Mouse (Mus musculus) embryonic facial prominence, embryonic 13.5 days (tissue): ENCODE data around the gene Sorl1. TPM values are rescaled to one million over a fixed set of nuclear protein-coding genes. Genes with fewer than 3 reads are reported as not detected.
A peak's percentile ranks its signal among the peaks of the same experiment; 100 is the strongest.

Experiments used
- ATAC-seq: fragments of 200-750 bp; cut with Nextera tagmentation; 2 replicates; pipeline ENCODE4 v1.8.0; 2017; ENCODE audit warnings: low read depth; ENCODE audit not compliant: insufficient number of reproducible peaks, insufficient read depth, low FRiP score, low TSS enrichment
- H3K27ac ChIP-seq: fragments of 300-500 bp; sonication (generic); 2 replicates; pipeline ENCODE4 v1.5.1; 2015; ENCODE audit warnings: moderate library complexity, mild to moderate bottlenecking, inconsistent platforms
- H3K27me3 ChIP-seq: fragments of 300-500 bp; sonication (generic); 2 replicates; pipeline ENCODE4 v1.6.1; 2015; ENCODE audit warnings: mild to moderate bottlenecking, inconsistent platforms
- H3K36me3 ChIP-seq: fragments of 300-500 bp; sonication (generic); 2 replicates; pipeline ENCODE4 v1.6.1; 2015; ENCODE audit warnings: mild to moderate bottlenecking, inconsistent platforms
- H3K4me1 ChIP-seq: fragments of 300-500 bp; sonication (generic); 2 replicates; pipeline ENCODE4 v1.6.1; 2015; ENCODE audit warnings: inconsistent platforms
- H3K4me2 ChIP-seq: fragments of 300-500 bp; sonication (generic); 2 replicates; pipeline ENCODE4 v1.6.1; 2015; ENCODE audit warnings: moderate library complexity, mild to moderate bottlenecking, inconsistent platforms
- H3K4me3 ChIP-seq: fragments of 300-500 bp; sonication (generic); 2 replicates; pipeline ENCODE4 v1.5.1; 2015; ENCODE audit warnings: mild to moderate bottlenecking, inconsistent platforms
- H3K9ac ChIP-seq: fragments of 300-500 bp; sonication (generic); 2 replicates; pipeline ENCODE4 v1.6.1; 2015; ENCODE audit warnings: mild to moderate bottlenecking, inconsistent platforms
- H3K9me3 ChIP-seq: fragments of 300-500 bp; sonication (generic); 2 replicates; pipeline ENCODE4 v1.6.1; 2016; ENCODE audit warnings: inconsistent platforms
- WGBS: fragments of 180-500 bp; shearing (Covaris S2); methylation state at CpG from one replicate; pipeline ENCODE4 v1.1.7; 2015; ENCODE audit warnings: mixed read lengths; 5-methylcytosine and 5-hydroxymethylcytosine counted together
- polyA plus RNA-seq: library from polyadenylated mRNA; unstranded; fragments of >200 nt; fragmentation: Nextera tagmentation; extraction: Ambion mirVana; gene quantifications from 2 replicates; pipeline ENCODE4 v1.2.1, GENCODE M21; 2015

The Sorl1 gene
- polyA plus RNA-seq, 1 experiment from 2014 or later, result 6.6 TPM

- H3K27me3 ChIP-seq, result 0 out of 2 replicates have a peak, but pooled peaks cover 3% of the 10 kb centered on the region
- 69% methylated on average over 10 of the region's 10 CpGs for WGBS
- no peak overlapping the region for H3K27ac ChIP-seq
- H3K4me2 ChIP-seq, result peak overlapping the region; percentile 95
- no peaks in the 10 kb centered on the region for H3K9me3 ChIP-seq
- H3K9ac ChIP-seq, result no peak overlapping the region
- ATAC-seq, result no peak
- H3K4me1 ChIP-seq, result peaks cover 38% of the 10 kb centered on the region
- H3K4me3 ChIP-seq, result 0 out of 2 replicates have a peak overlapping the region, but pooled peaks have one; percentile 2
- no peaks in the 10 kb centered on the region for H3K36me3 ChIP-seq
Observed at GRCm38 (mm10) chr9:42121631-42122354, 2.3 kb downstream of the Sorl1 start.

- no peak overlapping the region; the same call in 1 of the 2 replicates for H3K27ac ChIP-seq
- ATAC-seq, result no peak
- WGBS, result 66% methylated on average over 10 of the region's 10 CpGs
- no peak overlapping the region for H3K4me2 ChIP-seq
- H3K27me3 ChIP-seq, result no peaks in the 10 kb centered on the region
- peaks cover 34% of the 10 kb centered on the region for H3K4me1 ChIP-seq
- no peak overlapping the region for H3K9ac ChIP-seq
- no peak overlapping the region for H3K4me3 ChIP-seq
- H3K9me3 ChIP-seq, result no peaks in the 10 kb centered on the region
- H3K36me3 ChIP-seq, result no peaks in the 10 kb centered on the region
Observed at GRCm38 (mm10) chr9:42116418-42117056, 7.6 kb downstream of the Sorl1 start.

DNA sequence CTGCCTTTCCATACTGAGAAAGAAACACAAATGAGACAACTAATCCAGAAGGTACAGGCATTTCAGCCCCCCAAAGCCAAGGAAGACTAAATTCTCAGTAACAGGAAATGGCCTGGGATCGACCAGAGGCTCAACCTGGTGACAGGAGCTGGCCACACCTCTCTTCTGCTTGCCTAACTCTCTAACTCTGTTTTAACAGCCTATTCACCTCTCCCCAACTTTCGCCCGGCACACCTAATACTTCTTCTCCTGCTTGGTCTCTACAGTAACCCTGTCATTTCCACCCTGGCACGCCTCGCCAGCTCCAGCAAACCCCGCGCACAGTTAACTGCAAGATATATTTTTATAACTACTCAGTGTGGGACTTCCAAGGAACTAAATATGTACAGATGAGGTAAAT is 9.0 kb downstream of the Sorl1 start:
- no peaks in the 10 kb centered on the region for H3K27me3 ChIP-seq
- no peak for ATAC-seq
- H3K9me3 ChIP-seq, result no peaks in the 10 kb centered on the region
- no peaks in the 10 kb centered on the region for H3K36me3 ChIP-seq
- H3K9ac ChIP-seq, result no peak overlapping the region
- no peak overlapping the region for H3K4me3 ChIP-seq
- 52% methylated on average over 7 of the region's 7 CpGs for WGBS
- peaks cover 33% of the 10 kb centered on the region for H3K4me1 ChIP-seq
- no peak overlapping the region for H3K27ac ChIP-seq
- H3K4me2 ChIP-seq, result no peak overlapping the region

DNA sequence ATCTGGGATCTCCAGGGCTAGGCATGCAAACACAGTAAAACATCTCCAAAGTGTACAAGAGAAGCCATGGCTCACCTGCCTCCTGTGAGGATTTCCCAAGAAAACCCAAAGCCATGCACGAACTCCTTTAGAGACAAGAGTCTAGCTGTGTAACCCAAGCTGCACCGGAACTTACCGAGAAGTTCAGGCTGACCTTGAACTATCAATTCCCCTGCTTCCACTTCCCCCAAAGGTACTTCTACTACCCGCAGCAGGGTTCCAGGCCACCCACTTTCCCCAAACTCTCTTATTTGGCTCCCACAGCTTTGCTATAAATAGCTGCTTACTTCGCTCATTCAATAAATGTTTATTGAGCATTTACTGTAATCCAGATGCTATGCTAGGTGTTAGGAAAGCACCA is 10.8 kb downstream of the Sorl1 start:
- Histone ChIP-seq H3K36me3 (no peaks in the 10 kb centered on the region), H3K4me1 (peaks cover 44% of the 10 kb centered on the region), H3K27ac (no peak overlapping the region), H3K27me3 (no peaks in the 10 kb centered on the region), H3K4me3 (no peak overlapping the region), H3K4me2 (no peak overlapping the region), H3K9me3 (no peaks in the 10 kb centered on the region), H3K9ac (no peak overlapping the region)
- 83% methylated on average over 5 of the region's 5 CpGs for WGBS
- no peak for ATAC-seq

- Histone ChIP-seq H3K9me3 (no peaks in the 10 kb centered on the region), H3K4me2 (no peak overlapping the region), H3K27me3 (no peaks in the 10 kb centered on the region), H3K4me1 (peaks cover 48% of the 10 kb centered on the region), H3K27ac (no peak overlapping the region), H3K4me3 (no peak overlapping the region), H3K36me3 (no peaks in the 10 kb centered on the region), H3K9ac (no peak overlapping the region)
- ATAC-seq, result no peak
- 95% methylated on average over 6 of the region's 6 CpGs for WGBS
Observed at GRCm38 (mm10) chr9:42112691-42113090, 11.4 kb downstream of the Sorl1 start.

GRCm38 (mm10) chr9:42111256-42111655 is 12.8 kb downstream of the Sorl1 start:
- peaks cover 39% of the 10 kb centered on the region for H3K4me1 ChIP-seq
- H3K9me3 ChIP-seq, result no peaks in the 10 kb centered on the region
- H3K4me3 ChIP-seq, result no peak overlapping the region
- no peak overlapping the region for H3K27ac ChIP-seq
- WGBS, result 85% methylated on average over 7 of the region's 7 CpGs
- no peak for ATAC-seq
- H3K4me2 ChIP-seq, result no peak overlapping the region
- H3K9ac ChIP-seq, result no peak overlapping the region
- H3K36me3 ChIP-seq, result peaks cover under 1% of the 10 kb centered on the region; the same call in 1 of the 2 replicates
- H3K27me3 ChIP-seq, result no peaks in the 10 kb centered on the region

- WGBS, result 44% methylated on average over 9 of the region's 9 CpGs
- no peaks in the 10 kb centered on the region for H3K9me3 ChIP-seq
- no peak overlapping the region for H3K4me3 ChIP-seq
- H3K27ac ChIP-seq, result peak overlapping the region; percentile 33; the same call in 1 of the 2 replicates
- peaks cover 26% of the 10 kb centered on the region for H3K4me1 ChIP-seq
- H3K36me3 ChIP-seq, result peaks cover 4% of the 10 kb centered on the region; the same call in 1 of the 2 replicates
- no peaks in the 10 kb centered on the region for H3K27me3 ChIP-seq
- no peak for ATAC-seq
- no peak overlapping the region for H3K9ac ChIP-seq
- no peak overlapping the region; the same call in 1 of the 2 replicates for H3K4me2 ChIP-seq
Observed at GRCm38 (mm10) chr9:42109837-42110451, 14.2 kb downstream of the Sorl1 start.

- Histone ChIP-seq H3K4me1 (peaks cover 23% of the 10 kb centered on the region), H3K36me3 (peaks cover 4% of the 10 kb centered on the region; the same call in 1 of the 2 replicates), H3K9ac (no peak overlapping the region), H3K27ac (no peak overlapping the region), H3K27me3 (no peaks in the 10 kb centered on the region), H3K4me2 (no peak overlapping the region), H3K9me3 (no peaks in the 10 kb centered on the region), H3K4me3 (no peak overlapping the region)
- 66% methylated on average over 5 of the region's 5 CpGs for WGBS
- no peak for ATAC-seq
Observed at GRCm38 (mm10) chr9:42109131-42109530, 15.0 kb downstream of the Sorl1 start.

DNA sequence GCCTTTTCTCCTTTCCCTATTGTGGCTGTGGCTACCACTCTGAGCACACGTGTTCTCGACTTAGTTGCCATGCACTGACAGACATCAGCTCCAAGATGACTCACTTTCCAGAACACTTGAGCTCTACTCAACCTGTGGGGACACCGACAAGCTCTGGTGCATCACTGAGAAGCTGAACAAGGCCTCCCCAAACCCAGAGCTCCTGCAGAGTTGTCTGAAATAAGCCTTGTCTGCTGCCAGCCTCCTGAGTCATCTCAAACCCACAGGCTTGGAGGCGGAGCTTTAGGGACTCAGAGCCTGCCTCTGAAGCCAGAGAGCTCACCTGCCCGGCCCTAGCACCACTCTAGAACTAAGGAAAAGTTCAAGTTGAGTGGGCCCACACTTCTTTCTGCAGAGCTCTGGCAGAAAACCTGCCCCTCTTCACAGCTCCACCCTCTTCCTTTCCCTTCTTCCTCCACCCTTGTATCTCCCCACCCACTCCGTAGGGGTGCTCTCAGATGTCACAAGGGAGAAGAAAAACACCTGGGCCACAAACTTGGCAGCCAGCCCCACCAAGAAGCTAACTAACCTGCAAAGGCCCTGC is 15.6 kb downstream of the Sorl1 start:
- ATAC-seq, result peak; percentile 75; the same call in 1 of the 2 replicates
- Histone ChIP-seq H3K4me3 (no peak overlapping the region), H3K27ac (peak overlapping the region; percentile 65), H3K4me1 (peaks cover 23% of the 10 kb centered on the region), H3K9ac (no peak overlapping the region), H3K27me3 (no peaks in the 10 kb centered on the region), H3K36me3 (peaks cover 4% of the 10 kb centered on the region; the same call in 1 of the 2 replicates), H3K9me3 (no peaks in the 10 kb centered on the region), H3K4me2 (no peak overlapping the region)
- WGBS, result 50% methylated on average over 6 of the region's 6 CpGs

DNA sequence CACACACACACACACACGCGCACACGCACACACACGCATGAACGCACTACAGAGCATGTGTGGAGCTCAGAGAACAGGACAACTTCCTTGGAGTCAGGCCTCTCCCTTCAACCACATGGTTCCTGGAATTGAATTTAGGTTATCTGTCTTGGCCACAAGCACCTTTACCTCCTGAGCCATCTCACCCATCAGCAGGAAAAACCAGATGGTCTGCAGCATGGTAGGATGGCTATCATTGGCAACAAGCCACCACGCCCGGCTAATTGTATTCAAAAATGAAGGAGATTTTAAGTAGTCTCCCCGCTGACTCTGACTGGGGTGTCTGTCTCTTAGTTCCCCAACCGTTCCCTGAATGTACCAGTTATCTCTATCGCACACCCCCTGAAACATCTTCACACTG is 17.0 kb downstream of the Sorl1 start:
- H3K4me2 ChIP-seq, result no peak overlapping the region
- no peak overlapping the region for H3K9ac ChIP-seq
- H3K9me3 ChIP-seq, result no peaks in the 10 kb centered on the region
- WGBS, result 95% methylated on average over 10 of the region's 10 CpGs
- peaks cover 23% of the 10 kb centered on the region for H3K4me1 ChIP-seq
- no peak overlapping the region for H3K27ac ChIP-seq
- ATAC-seq, result no peak
- H3K36me3 ChIP-seq, result peaks cover 4% of the 10 kb centered on the region; the same call in 1 of the 2 replicates
- H3K4me3 ChIP-seq, result no peak overlapping the region
- no peaks in the 10 kb centered on the region for H3K27me3 ChIP-seq

GRCm38 (mm10) chr9:42106305-42106704 is 17.8 kb downstream of the Sorl1 start:
- peaks cover 4% of the 10 kb centered on the region; the same call in 1 of the 2 replicates for H3K36me3 ChIP-seq
- H3K4me1 ChIP-seq, result peaks cover 23% of the 10 kb centered on the region
- no peaks in the 10 kb centered on the region for H3K9me3 ChIP-seq
- 88% methylated on average over 7 of the region's 7 CpGs for WGBS
- ATAC-seq, result no peak
- H3K9ac ChIP-seq, result no peak overlapping the region
- H3K4me3 ChIP-seq, result no peak overlapping the region
- H3K4me2 ChIP-seq, result no peak overlapping the region
- H3K27me3 ChIP-seq, result no peaks in the 10 kb centered on the region
- H3K27ac ChIP-seq, result no peak overlapping the region
